Mouse (Mus musculus): ENCODE measurements around the gene Tnrc6b. TPM values are rescaled to one million over a fixed set of nuclear protein-coding genes. Genes with fewer than 3 reads are reported as not detected.

The Tnrc6b gene
- polyA plus RNA-seq, 1 experiment from 2014 or later: 34.7 TPM

DNA sequence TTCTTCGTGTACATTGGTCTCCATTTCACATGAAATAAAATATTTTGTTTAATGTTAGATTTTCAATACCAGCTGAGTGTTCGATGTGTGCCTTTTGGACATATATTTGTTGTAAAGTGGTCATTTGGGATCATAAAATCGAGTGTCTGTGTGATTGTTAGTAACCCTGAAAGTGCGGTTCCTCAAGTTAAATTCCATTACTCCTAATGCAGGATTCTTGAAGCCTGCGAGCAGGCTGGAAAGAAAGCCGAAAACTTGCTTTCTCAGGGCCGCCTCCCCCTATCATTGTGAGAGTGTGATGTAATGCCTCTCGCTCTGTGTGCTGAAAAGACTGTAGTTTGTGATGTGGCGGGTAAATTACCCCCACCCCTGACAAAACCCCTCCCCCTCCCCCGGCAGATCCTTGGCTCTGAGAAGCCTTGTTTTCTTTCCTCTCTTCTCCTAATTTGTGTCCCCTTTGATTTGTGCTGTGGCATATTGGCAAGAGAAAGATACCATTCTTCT lies 88.6 kb downstream of the Tnrc6b start:
- H3K36me3 ChIP-seq: no peaks in the 10 kb centered on the region
- H3K4me3 ChIP-seq: peak overlapping the region; percentile 59
- H3K9me3 ChIP-seq: no peaks in the 10 kb centered on the region
- H3K27ac ChIP-seq: peak overlapping the region; percentile 89; the same call in 1 of the 2 replicates
- H3K27me3 ChIP-seq: no peaks in the 10 kb centered on the region
- under 1% methylated on average over 10 of the region's 10 CpGs for WGBS
- peak overlapping the region; percentile 72 for H3K4me2 ChIP-seq (replicated peaks)
- H3K4me1 ChIP-seq: peaks cover 44% of the 10 kb centered on the region
- peak overlapping the region; percentile 76 for H3K9ac ChIP-seq
- peak; percentile 54; the same call in 1 of the 2 replicates for ATAC-seq (ENCODE audit: low FRiP score, low read depth)

DNA sequence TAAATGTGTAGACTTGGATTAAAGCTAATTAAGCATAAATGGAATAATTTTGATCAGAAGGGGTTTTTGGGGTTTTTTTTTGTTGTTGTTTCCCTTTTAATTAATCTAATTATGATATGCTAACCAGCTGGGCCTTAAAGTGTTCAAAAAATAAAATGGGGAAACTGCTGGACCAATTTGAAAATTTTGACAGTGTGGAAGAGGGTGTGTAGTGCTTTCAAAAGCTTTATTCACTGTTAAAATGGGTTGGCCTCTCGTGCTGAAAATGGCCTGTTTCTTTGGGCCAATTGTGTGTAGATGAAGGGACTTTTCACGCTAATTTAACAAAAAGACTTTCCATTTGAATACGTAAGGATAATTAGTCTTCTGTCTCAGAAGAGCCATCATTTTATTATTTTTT lies 89.1 kb downstream of the Tnrc6b start:
- peak overlapping the region; percentile 76 for H3K9ac ChIP-seq
- H3K36me3 ChIP-seq: no peaks in the 10 kb centered on the region
- ATAC-seq (ENCODE audit: low FRiP score, low read depth): no peak
- no peaks in the 10 kb centered on the region for H3K9me3 ChIP-seq
- 29% methylated on average over 3 of the region's 3 CpGs for WGBS
- no peak overlapping the region for H3K27ac ChIP-seq
- peak overlapping the region; percentile 72 for H3K4me2 ChIP-seq (replicated peaks)
- H3K27me3 ChIP-seq: no peaks in the 10 kb centered on the region
- peak overlapping the region; percentile 59 for H3K4me3 ChIP-seq
- H3K4me1 ChIP-seq: peaks cover 47% of the 10 kb centered on the region

DNA sequence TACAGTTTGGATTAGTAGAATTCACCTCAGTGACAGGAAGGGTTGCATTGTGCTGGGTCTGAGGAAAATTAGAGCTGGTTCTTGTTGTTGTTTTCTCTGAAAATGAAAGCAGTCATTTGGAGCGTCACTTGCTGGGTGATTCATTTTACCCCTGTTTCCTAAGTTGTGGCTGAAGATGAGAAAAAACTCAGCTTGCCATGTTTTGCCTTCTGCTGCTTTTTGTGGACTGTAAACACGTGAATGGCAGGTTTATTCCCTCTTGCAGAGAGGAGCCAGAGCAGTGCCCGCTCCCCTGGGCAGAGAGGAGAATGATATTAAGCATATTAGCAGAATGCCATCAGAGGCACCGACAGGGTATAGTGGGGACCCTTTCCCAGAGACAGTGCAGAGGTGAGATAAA lies 89.7 kb downstream of the Tnrc6b start:
- peak overlapping the region; percentile 36; the same call in 1 of the 2 replicates for H3K9ac ChIP-seq
- no peaks in the 10 kb centered on the region for H3K36me3 ChIP-seq
- H3K4me3 ChIP-seq: peak overlapping the region; percentile 59
- no peak overlapping the region for H3K27ac ChIP-seq
- H3K27me3 ChIP-seq: no peaks in the 10 kb centered on the region
- H3K4me1 ChIP-seq: peaks cover 47% of the 10 kb centered on the region
- WGBS: 10% methylated on average over 4 of the region's 4 CpGs
- no peak for ATAC-seq (ENCODE audit: low FRiP score, low read depth)
- H3K9me3 ChIP-seq: no peaks in the 10 kb centered on the region
- H3K4me2 ChIP-seq (replicated peaks): peak overlapping the region; percentile 72

DNA sequence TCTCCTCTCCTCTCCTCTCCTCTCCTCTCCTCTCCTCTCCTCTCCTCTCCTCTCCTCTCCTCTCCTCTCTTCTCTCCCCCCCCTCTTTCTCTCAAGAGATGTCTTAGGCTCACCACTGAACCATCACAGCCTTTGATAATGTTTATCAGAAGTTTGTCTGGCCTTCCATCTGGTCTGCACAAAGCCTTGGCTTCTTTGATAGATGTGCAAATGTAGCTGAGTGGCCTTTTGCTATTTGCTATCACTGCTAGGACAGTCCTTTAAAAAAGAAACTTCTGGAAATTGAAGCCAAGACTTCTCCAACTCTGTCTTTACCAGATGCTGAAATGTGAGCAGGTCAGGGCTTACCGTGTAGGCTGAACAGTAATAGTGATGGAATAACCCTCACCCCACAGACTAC lies 90.5 kb downstream of the Tnrc6b start:
- Histone ChIP-seq H3K27ac (no peak overlapping the region), H3K4me1 (peaks cover 47% of the 10 kb centered on the region), H3K36me3 (no peaks in the 10 kb centered on the region), H3K4me3 (no peak overlapping the region), H3K9me3 (no peaks in the 10 kb centered on the region), H3K4me2 (replicated peaks) (peak overlapping the region; percentile 72), H3K27me3 (no peaks in the 10 kb centered on the region), H3K9ac (no peak overlapping the region)
- no peak for ATAC-seq (ENCODE audit: low FRiP score, low read depth)
- 36% methylated on average over 1 of the region's 1 CpGs for WGBS

DNA sequence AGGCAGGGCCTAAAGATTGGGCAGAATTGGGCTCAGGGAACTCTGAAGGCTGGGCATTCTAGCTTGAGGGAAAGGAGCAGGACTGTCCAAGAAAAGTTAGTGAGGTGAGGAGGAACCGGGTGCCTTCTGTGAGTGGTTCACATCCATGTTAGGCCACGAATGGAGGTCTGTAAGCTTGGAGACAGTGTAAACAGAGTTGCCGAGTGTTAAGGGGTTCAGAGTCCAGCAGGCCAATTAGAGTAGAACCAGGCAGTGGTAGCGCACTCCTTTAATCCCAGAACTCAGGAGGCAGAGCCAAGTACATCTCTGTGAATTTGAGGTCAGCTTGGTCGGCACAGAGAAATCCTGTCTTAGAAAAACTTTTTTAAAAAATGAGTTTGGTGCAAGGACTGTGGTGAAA lies 96.0 kb downstream of the Tnrc6b start:
- Histone ChIP-seq H3K9me3 (no peaks in the 10 kb centered on the region), H3K36me3 (peaks cover 9% of the 10 kb centered on the region; the same call in 1 of the 2 replicates), H3K4me1 (peaks cover 22% of the 10 kb centered on the region), H3K4me3 (no peak overlapping the region), H3K27ac (no peak overlapping the region), H3K9ac (no peak overlapping the region), H3K4me2 (replicated peaks) (no peak overlapping the region), H3K27me3 (no peaks in the 10 kb centered on the region)
- ATAC-seq (ENCODE audit: low FRiP score, low read depth): no peak
- WGBS: 72% methylated on average over 5 of the region's 5 CpGs

DNA sequence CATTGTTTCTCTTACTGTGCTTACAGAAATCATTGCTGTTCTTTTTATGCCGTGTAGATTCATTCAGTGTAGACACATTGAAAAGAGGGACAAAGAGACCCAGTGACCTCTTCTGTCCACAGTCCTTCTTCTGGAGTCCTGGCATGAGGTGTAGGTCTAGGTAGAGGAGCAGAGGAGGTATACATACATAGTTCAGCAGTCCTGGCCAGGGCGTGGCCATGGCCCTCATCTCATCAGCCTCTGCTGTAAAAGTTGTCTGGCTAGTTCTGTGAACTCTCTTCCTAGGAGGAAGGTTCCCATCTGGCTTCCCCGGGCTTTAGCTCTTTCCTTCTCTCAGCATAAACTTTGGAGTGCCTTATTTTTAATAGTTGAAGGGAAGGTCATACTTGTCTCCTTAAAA lies 99.1 kb downstream of the Tnrc6b start:
- 88% methylated on average over 3 of the region's 3 CpGs for WGBS
- Histone ChIP-seq H3K4me3 (no peak overlapping the region), H3K27me3 (no peaks in the 10 kb centered on the region), H3K36me3 (peaks cover 9% of the 10 kb centered on the region; the same call in 1 of the 2 replicates), H3K9me3 (no peaks in the 10 kb centered on the region), H3K4me2 (replicated peaks) (no peak overlapping the region), H3K27ac (no peak overlapping the region), H3K9ac (no peak overlapping the region), H3K4me1 (no peaks in the 10 kb centered on the region)
- no peak for ATAC-seq (ENCODE audit: low FRiP score, low read depth)

DNA sequence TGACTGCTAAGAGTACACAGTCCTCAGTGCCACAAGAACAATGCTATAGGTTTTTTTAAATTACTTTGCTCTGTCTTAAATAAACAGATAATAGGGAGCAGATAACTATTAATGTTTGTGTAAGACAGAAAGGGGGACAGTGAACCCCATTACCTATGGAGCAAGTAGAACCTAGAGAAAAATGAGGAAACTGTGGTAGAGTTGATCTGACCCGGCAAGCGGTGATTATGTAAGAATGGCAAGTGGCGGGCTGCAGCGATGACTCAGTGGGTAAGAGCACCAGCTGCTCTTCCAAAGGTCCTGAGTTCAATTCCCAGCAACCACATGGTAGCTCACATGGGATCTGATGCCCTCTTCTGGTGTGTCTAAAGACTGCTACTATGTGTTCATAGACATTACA lies 101.7 kb downstream of the Tnrc6b start:
- H3K4me3 ChIP-seq: no peak overlapping the region
- ATAC-seq (ENCODE audit: low FRiP score, low read depth): no peak
- H3K9ac ChIP-seq: no peak overlapping the region
- peaks cover 9% of the 10 kb centered on the region; the same call in 1 of the 2 replicates for H3K36me3 ChIP-seq
- WGBS: 94% methylated on average over 4 of the region's 4 CpGs
- no peak overlapping the region for H3K27ac ChIP-seq
- no peak overlapping the region for H3K4me2 ChIP-seq (replicated peaks)
- H3K27me3 ChIP-seq: no peaks in the 10 kb centered on the region
- no peaks in the 10 kb centered on the region for H3K9me3 ChIP-seq
- no peaks in the 10 kb centered on the region for H3K4me1 ChIP-seq

DNA sequence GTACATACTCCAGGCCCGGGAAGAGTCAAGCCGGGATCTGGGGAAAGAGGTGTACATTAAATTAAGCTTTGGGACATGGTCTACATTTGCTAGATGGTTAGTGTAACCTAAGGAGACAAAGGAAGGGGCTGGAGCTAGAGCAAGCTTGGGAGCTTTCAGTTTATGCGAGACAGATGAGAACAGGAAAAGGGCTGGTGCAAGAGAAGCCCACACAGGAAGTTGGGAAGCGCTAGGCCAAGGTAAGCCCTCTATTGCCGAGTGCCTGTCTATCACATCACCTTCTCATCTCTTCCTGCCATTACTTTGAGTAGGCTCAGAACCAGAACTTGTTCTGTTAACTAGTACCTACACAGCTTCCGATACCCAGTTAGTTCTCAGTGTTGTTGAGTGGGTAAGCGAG lies 103.7 kb downstream of the Tnrc6b start:
- ATAC-seq (ENCODE audit: low FRiP score, low read depth): no peak
- 83% methylated on average over 7 of the region's 7 CpGs for WGBS
- Histone ChIP-seq H3K36me3 (peaks cover 10% of the 10 kb centered on the region; the same call in 1 of the 2 replicates), H3K9me3 (no peaks in the 10 kb centered on the region), H3K4me2 (replicated peaks) (no peak overlapping the region), H3K27ac (no peak overlapping the region), H3K27me3 (no peaks in the 10 kb centered on the region), H3K9ac (no peak overlapping the region), H3K4me1 (no peaks in the 10 kb centered on the region), H3K4me3 (no peak overlapping the region)

DNA sequence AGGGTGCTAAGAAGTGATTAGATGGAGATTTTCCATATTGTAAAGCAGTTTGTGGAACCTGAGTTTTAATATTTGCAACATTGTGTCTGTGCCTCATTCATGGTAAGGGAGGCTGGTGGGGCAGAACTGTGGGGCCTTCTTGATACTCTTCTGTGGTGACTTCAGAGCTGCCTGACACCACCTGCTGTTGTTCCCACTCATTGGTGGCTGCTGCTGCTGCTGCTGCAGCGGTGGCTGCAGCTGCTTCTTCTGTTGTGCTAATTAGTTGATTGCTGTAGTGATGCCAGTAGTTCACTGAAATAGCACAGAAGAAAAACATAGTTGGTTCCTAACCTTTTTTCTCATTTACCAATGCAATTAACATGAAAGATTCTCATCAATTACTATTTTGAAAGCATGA lies 111.2 kb downstream of the Tnrc6b start:
- H3K27me3 ChIP-seq: no peaks in the 10 kb centered on the region

DNA sequence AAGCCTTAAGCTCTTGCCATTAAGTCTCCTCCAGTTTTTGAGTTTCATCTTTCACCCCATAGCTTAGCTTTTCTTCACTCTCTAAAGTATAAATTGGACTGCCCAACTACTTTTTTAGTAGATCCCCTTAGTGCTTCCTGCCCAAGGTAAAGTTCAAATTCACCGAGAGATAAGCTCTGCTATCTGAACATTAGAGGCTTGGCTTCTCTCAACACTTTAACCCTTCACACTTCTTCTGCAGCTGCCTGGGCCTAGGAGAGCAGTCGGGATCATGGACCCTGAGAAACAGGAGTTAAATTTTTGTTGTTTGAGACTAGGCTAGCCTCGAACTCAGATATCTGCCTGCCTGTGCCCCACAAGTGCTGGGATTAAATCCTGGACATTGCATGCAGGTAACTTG lies 120.1 kb downstream of the Tnrc6b start:
- 79% methylated on average over 3 of the region's 3 CpGs for WGBS
- no peak for ATAC-seq (ENCODE audit: low FRiP score, low read depth)
- H3K9me3 ChIP-seq: no peaks in the 10 kb centered on the region
- H3K27me3 ChIP-seq: no peaks in the 10 kb centered on the region
- no peak overlapping the region for H3K27ac ChIP-seq
- H3K4me3 ChIP-seq: no peak overlapping the region
- H3K36me3 ChIP-seq: no peaks in the 10 kb centered on the region
- H3K4me2 ChIP-seq (replicated peaks): no peak overlapping the region
- no peak overlapping the region for H3K9ac ChIP-seq
- peaks cover 31% of the 10 kb centered on the region for H3K4me1 ChIP-seq

More for the DNA sequence above, 111.2 kb downstream of the Tnrc6b start:
- no peak overlapping the region for H3K27ac ChIP-seq
- WGBS: 13% methylated on average over 1 of the region's 1 CpGs
- H3K4me2 ChIP-seq (replicated peaks): no peak overlapping the region
- no peak overlapping the region for H3K9ac ChIP-seq
- ATAC-seq (ENCODE audit: low FRiP score, low read depth): no peak
- H3K9me3 ChIP-seq: no peaks in the 10 kb centered on the region
- 0 out of 2 replicates have a peak, but pooled peaks cover 3% of the 10 kb centered on the region for H3K36me3 ChIP-seq
- peaks cover 12% of the 10 kb centered on the region for H3K4me1 ChIP-seq
- H3K4me3 ChIP-seq: no peak overlapping the region

DNA sequence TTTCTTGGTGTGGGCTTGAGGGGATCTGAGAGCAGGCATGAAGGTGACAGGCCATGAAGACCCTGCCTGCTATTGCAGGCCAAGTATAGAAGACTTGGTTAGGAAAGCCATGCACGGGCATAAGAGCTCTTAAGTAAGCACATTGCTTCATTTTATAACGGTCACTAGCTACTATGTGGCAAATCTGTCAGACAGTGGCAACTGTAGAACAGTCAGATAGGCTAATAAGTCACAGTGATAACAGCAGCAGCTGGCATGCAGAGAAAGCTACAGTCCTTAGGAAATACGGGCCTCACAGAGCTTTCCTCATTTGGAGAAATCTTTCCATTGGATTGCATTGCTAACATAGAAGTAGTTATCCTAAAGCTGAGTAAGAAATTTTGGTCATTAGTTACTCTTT lies 121.7 kb downstream of the Tnrc6b start:
- H3K4me3 ChIP-seq: no peak overlapping the region
- no peaks in the 10 kb centered on the region for H3K27me3 ChIP-seq
- no peak overlapping the region for H3K9ac ChIP-seq
- no peaks in the 10 kb centered on the region for H3K36me3 ChIP-seq
- peaks cover 36% of the 10 kb centered on the region for H3K4me1 ChIP-seq
- no peak overlapping the region for H3K4me2 ChIP-seq (replicated peaks)
- H3K27ac ChIP-seq: no peak overlapping the region
- H3K9me3 ChIP-seq: no peaks in the 10 kb centered on the region
- no peak for ATAC-seq (ENCODE audit: low FRiP score, low read depth)
- 75% methylated on average over 3 of the region's 3 CpGs for WGBS

DNA sequence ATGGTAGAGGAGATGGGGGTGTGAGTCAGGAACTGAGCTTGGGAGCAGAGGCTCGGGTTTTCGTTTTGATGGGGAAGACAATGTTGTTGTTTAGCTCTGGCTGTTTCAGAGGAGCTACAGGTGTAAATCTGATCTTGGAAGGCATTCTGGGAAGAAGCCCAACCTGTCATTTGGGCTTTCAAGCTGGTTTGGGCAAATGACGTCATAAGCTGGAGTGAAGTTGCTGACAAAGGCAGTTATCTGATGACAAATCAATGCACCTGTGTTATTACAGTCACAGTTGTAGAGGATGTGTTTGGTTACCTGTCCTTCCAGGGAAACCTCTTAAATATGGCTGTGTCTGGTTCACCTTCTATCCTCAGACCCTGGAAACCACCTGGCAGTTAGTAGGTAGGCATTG lies 125.1 kb downstream of the Tnrc6b start:
- peaks cover 47% of the 10 kb centered on the region for H3K4me1 ChIP-seq
- ATAC-seq (ENCODE audit: low FRiP score, low read depth): no peak
- no peak overlapping the region for H3K4me2 ChIP-seq (replicated peaks)
- H3K36me3 ChIP-seq: no peaks in the 10 kb centered on the region
- H3K4me3 ChIP-seq: no peak overlapping the region
- WGBS: 69% methylated on average over 3 of the region's 3 CpGs
- no peak overlapping the region for H3K9ac ChIP-seq
- H3K9me3 ChIP-seq: no peaks in the 10 kb centered on the region
- no peak overlapping the region for H3K27ac ChIP-seq
- H3K27me3 ChIP-seq: no peaks in the 10 kb centered on the region

DNA sequence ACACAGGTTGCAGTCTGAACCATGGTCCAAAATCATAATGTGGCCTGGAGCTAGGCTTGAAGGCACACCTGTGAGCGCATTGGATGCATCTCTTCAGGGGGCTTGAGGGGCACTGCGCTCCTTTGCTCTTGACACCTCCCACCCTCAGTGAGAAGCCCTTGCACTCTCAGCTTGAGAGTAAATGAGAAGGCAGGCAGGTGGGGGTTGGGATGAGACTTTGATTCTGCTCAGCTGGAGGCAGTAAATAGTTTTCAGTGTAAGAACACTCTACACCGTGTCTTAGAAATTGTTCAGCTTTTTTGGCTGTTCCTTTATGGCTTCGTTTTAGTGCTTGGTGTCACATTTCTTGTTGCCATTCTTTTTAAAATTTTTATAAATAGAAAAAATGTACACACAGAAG lies 127.7 kb downstream of the Tnrc6b start:
- ATAC-seq (ENCODE audit: low FRiP score, low read depth): no peak
- no peak overlapping the region for H3K9ac ChIP-seq
- H3K36me3 ChIP-seq: no peaks in the 10 kb centered on the region
- peaks cover 47% of the 10 kb centered on the region for H3K4me1 ChIP-seq
- H3K27ac ChIP-seq: no peak overlapping the region
- H3K27me3 ChIP-seq: no peaks in the 10 kb centered on the region
- H3K4me2 ChIP-seq (replicated peaks): no peak overlapping the region
- 41% methylated on average over 4 of the region's 4 CpGs for WGBS
- H3K4me3 ChIP-seq: no peak overlapping the region
- H3K9me3 ChIP-seq: no peaks in the 10 kb centered on the region

Data from limb, embryonic 13.5 days (tissue).